Mouse (Mus musculus) thymus, adult 2 months (tissue): ENCODE measurements around the gene Lgalsl. TPM values are rescaled to one million over a fixed set of nuclear protein-coding genes. Genes with fewer than 3 reads are reported as not detected.

Source experiments
- DNase-seq: peaks from one replicate; pipeline ENCODE4 v3.0.0; 2021
- H3K27ac ChIP-seq: fragments of 200-500 bp; 2 replicates; pipeline ENCODE4 v1.5.1; 2012; ENCODE audit warnings: low read length, control low read depth; ENCODE audit not compliant: control insufficient read depth, insufficient read depth
- H3K27me3 ChIP-seq: fragments of 200-500 bp; 2 replicates; pipeline ENCODE4 v1.6.1; 2012; ENCODE audit warnings: mild to moderate bottlenecking, low read length, moderate library complexity, mixed read lengths; ENCODE audit not compliant: control insufficient read depth, insufficient read depth
- H3K36me3 ChIP-seq: fragments of 200-500 bp; 2 replicates; pipeline ENCODE4 v1.6.1; 2012; ENCODE audit warnings: mild to moderate bottlenecking, low read length, moderate library complexity; ENCODE audit not compliant: control insufficient read depth, insufficient read depth
- H3K4me1 ChIP-seq: fragments of 200-500 bp; replicated peaks from 2 replicates; pipeline ENCODE4 v1.6.1; 2012; ENCODE audit warnings: low read length; ENCODE audit not compliant: control insufficient read depth, insufficient read depth
- H3K4me3 ChIP-seq: fragments of 200-500 bp; 2 replicates; pipeline ENCODE4 v1.5.1; 2012; ENCODE audit warnings: mild to moderate bottlenecking, low read length, control low read depth, moderate library complexity; ENCODE audit not compliant: control insufficient read depth, insufficient read depth
- CTCF ChIP-seq: fragments of 200-500 bp; IDR thresholded peaks from 2 replicates; pipeline ENCODE4 v1.5.1; 2012; ENCODE audit warnings: mild to moderate bottlenecking, control low read depth, low read length, moderate library complexity, borderline replicate concordance; ENCODE audit not compliant: control insufficient read depth, poor library complexity, insufficient read depth; ENCODE audit errors: extremely low read depth
- POLR2A ChIP-seq: fragments of 200-500 bp; IDR thresholded peaks from 2 replicates; pipeline ENCODE4 v1.6.1; 2012; ENCODE audit warnings: mild to moderate bottlenecking, low read length, control low read depth, moderate library complexity; ENCODE audit not compliant: control insufficient read depth, poor library complexity, insufficient read depth; ENCODE audit errors: extremely low read depth
- WGBS: fragments of 180-500 bp; shearing (Covaris S2); methylation state at CpG from one replicate; pipeline ENCODE4 v1.1.7; 2018; 5-methylcytosine and 5-hydroxymethylcytosine counted together
- polyA plus RNA-seq: library from polyadenylated mRNA; depleted of rRNA; stranded (reverse); fragments of >200 nt; gene quantifications from 2 replicates; pipeline ENCODE4 v1.2.3, GENCODE M21; 2012

Lgalsl gene
- polyA plus RNA-seq, 1 experiment: 3.3 TPM

GRCm38 (mm10) chr11:20806659-20807058 lies 24.2 kb downstream of the Lgalsl start:
- TF ChIP-seq CTCF: no peak
- no peak for TF ChIP-seq POLR2A
- 76% methylated on average over 5 of the region's 5 CpGs for WGBS

GRCm38 (mm10) chr11:20805604-20806249 lies 25.1 kb downstream of the Lgalsl start:
- 79% methylated on average over 4 of the region's 4 CpGs for WGBS
- no peak for DNase-seq
- Histone ChIP-seq H3K4me3 (no peak overlapping the region), H3K27ac (no peak overlapping the region), H3K36me3 (no peaks in the 10 kb centered on the region), H3K4me1 (no peaks in the 10 kb centered on the region), H3K27me3 (no peaks in the 10 kb centered on the region)
- TF ChIP-seq POLR2A: no peak
- TF ChIP-seq CTCF: no peak

More at GRCm38 (mm10) chr11:20806659-20807058, 24.2 kb downstream of the Lgalsl start:
- Histone ChIP-seq H3K27ac (no peak overlapping the region), H3K4me1 (no peaks in the 10 kb centered on the region), H3K36me3 (no peaks in the 10 kb centered on the region), H3K4me3 (no peak overlapping the region), H3K27me3 (no peaks in the 10 kb centered on the region)
- no peak for DNase-seq

GRCm38 (mm10) chr11:20804416-20804815 lies 26.4 kb downstream of the Lgalsl start:
- H3K36me3 ChIP-seq: no peaks in the 10 kb centered on the region
- no peak overlapping the region for H3K27ac ChIP-seq
- no peak for TF ChIP-seq CTCF
- TF ChIP-seq POLR2A: no peak
- DNase-seq: no peak
- no peak overlapping the region for H3K4me3 ChIP-seq
- WGBS: 82% methylated on average over 4 of the region's 4 CpGs
- no peaks in the 10 kb centered on the region for H3K4me1 ChIP-seq
- H3K27me3 ChIP-seq: no peaks in the 10 kb centered on the region

- WGBS: 90% methylated on average over 14 of the region's 14 CpGs
- Histone ChIP-seq H3K4me3 (no peak overlapping the region), H3K27ac (no peak overlapping the region), H3K36me3 (no peaks in the 10 kb centered on the region), H3K27me3 (no peaks in the 10 kb centered on the region), H3K4me1 (no peaks in the 10 kb centered on the region)
- TF ChIP-seq POLR2A (no peak), CTCF (no peak)
- DNase-seq: no peak
These were observed 30.4 kb downstream of the Lgalsl start for GRCm38 (mm10) chr11:20800277-20801092.

GRCm38 (mm10) chr11:20797841-20798240 lies 33.0 kb downstream of the Lgalsl start:
- H3K36me3 ChIP-seq: no peaks in the 10 kb centered on the region
- H3K27me3 ChIP-seq: no peaks in the 10 kb centered on the region
- H3K4me1 ChIP-seq: no peaks in the 10 kb centered on the region
- no peak overlapping the region for H3K27ac ChIP-seq
- WGBS: 94% methylated on average over 6 of the region's 6 CpGs
- H3K4me3 ChIP-seq: no peak overlapping the region
- TF ChIP-seq CTCF (no peak), POLR2A (no peak)
- no peak for DNase-seq

- no peak overlapping the region for H3K4me3 ChIP-seq
- no peaks in the 10 kb centered on the region for H3K36me3 ChIP-seq
- H3K27ac ChIP-seq: no peak overlapping the region
- 77% methylated on average over 2 of the region's 2 CpGs for WGBS
- no peaks in the 10 kb centered on the region for H3K27me3 ChIP-seq
- no peak for TF ChIP-seq CTCF
- TF ChIP-seq POLR2A: no peak
- no peak for DNase-seq
- H3K4me1 ChIP-seq: no peaks in the 10 kb centered on the region
These were observed 35.4 kb downstream of the Lgalsl start for GRCm38 (mm10) chr11:20795466-20795865.
